Mouse (Mus musculus): Measurements from ENCODE around the gene Phf23.

DNA sequence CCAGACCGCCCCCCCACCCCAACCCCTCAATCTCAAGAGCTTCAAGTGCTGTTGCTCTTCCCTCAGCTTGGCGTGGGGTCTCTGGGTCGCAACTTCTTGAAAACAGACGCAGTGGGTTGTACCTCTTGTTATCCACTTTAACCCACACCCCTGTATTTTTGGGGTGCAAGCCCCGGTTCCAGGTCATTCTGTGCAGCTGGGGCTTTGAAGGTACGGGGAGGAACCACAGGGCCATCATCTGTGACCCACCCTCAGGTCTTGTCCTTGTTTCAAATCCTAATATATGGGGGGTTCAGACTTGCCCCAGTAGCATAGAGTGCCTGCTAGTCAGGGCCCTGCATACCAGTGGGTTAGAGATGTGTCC, 28.6 kb downstream of the Phf23 start:
- TF ChIP-seq CTCF (conservative IDR thresholded peaks at IDR 0.05; ENCODE audit: low read length) (no peak), NANOG (IDR thresholded peaks at IDR 0.05; ENCODE audit: borderline replicate concordance, low read length) (no peak)

All from E14TG2a.4 (cell line).